Mouse (Mus musculus): ENCODE data around the gene Nav2.

DNA sequence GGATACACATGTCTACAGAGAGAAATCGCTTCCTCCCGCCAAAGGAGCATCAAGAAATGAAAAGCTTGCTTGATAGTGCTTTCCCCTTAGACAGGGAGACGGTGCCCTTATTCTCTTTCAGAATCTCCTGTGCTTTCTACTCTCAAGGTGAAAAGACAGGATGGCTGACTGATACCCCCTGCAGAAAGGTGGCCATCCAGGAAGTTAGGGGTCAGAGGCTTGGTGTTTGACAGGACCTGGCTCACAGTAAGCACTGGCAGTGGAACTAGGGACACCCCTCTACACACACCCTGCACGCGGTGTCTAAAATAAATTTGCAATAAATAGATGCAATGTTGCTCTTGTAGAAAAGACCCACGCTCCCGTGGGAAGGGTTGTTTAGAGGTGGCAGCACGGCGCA is 723.4 kb downstream of the Nav2 start:
- no peak for TF ChIP-seq CTCF (IDR thresholded peaks at IDR 0.05; ENCODE audit: low read depth, low read length)
- no peak for TF ChIP-seq GATA2 (IDR thresholded peaks at IDR 0.05; ENCODE audit: borderline replicate concordance, low read depth, low read length)
